Mouse (Mus musculus) stomach, embryonic 14.5 days (tissue): ENCODE data around the gene Adk. TPM values are rescaled to one million over a fixed set of nuclear protein-coding genes. Genes with fewer than 3 reads are reported as not detected.

Source experiments
- ATAC-seq: fragments of 200-750 bp; cut with Nextera tagmentation; 2 replicates; pipeline ENCODE4 v1.8.0; 2017; ENCODE audit warnings: low read depth, moderate TSS enrichment; ENCODE audit not compliant: insufficient number of reproducible peaks, insufficient read depth, low FRiP score
- H3K27ac ChIP-seq: fragments of 300-500 bp; sonication (generic); 2 replicates; pipeline ENCODE4 v1.5.1; 2014; ENCODE audit warnings: mild to moderate bottlenecking, low read length, moderate library complexity, mixed read lengths
- H3K27me3 ChIP-seq: fragments of 300-500 bp; sonication (generic); 2 replicates; pipeline ENCODE4 v1.6.1; 2014; ENCODE audit warnings: low read length, control low read depth, mixed read lengths; ENCODE audit not compliant: control insufficient read depth, insufficient read depth
- H3K36me3 ChIP-seq: fragments of 300-500 bp; sonication (generic); 2 replicates; pipeline ENCODE4 v1.6.1; 2014; ENCODE audit warnings: mild to moderate bottlenecking, control low read depth, low read length, moderate library complexity, mixed read lengths; ENCODE audit not compliant: control insufficient read depth, insufficient read depth
- H3K4me1 ChIP-seq: fragments of 300-500 bp; sonication (generic); 2 replicates; pipeline ENCODE4 v1.6.1; 2014; ENCODE audit warnings: low read length, control low read depth, mixed read lengths; ENCODE audit not compliant: control insufficient read depth, insufficient read depth
- H3K4me2 ChIP-seq: fragments of 300-500 bp; sonication (generic); replicated peaks from 2 replicates; pipeline ENCODE4 v1.6.1; 2014; ENCODE audit warnings: low read depth, low read length, control low read depth
- H3K4me3 ChIP-seq: fragments of 300-500 bp; sonication (generic); 2 replicates; pipeline ENCODE4 v1.5.1; 2014; ENCODE audit warnings: low read depth, low read length, control low read depth
- H3K9ac ChIP-seq: fragments of 300-500 bp; sonication (generic); replicated peaks from 2 replicates; pipeline ENCODE4 v1.6.1; 2014; ENCODE audit warnings: low read depth, mild to moderate bottlenecking, control low read depth, low read length, moderate library complexity, mixed read lengths
- H3K9me3 ChIP-seq: fragments of 300-500 bp; sonication (generic); 2 replicates; pipeline ENCODE4 v1.6.1; 2016; ENCODE audit warnings: low read depth, low read length, control low read depth; ENCODE audit not compliant: control insufficient read depth
- whole genome bisulfite sequencing: fragments of 180-500 bp; shearing (Covaris S2); extraction: QIAGEN DNeasy Blood & Tissue Kit; methylation state at CpG from one replicate; pipeline ENCODE4 v1.1.7; 2014; 5-methylcytosine and 5-hydroxymethylcytosine counted together
- polyA plus RNA-seq: library from polyadenylated mRNA; unstranded; fragments of >200 nt; fragmentation: Nextera tagmentation; extraction: Ambion mirVana; gene quantifications from 2 replicates; pipeline ENCODE4 v1.2.1, GENCODE M21; 2014

The Adk gene
- polyA plus RNA-seq, 1 experiment from 2014 or later: 139 TPM

GRCm38 (mm10) chr14:21439785-21440184, 387.4 kb downstream of the Adk start:
- H3K4me3 ChIP-seq: no peak overlapping the region
- no peak overlapping the region for H3K4me2 ChIP-seq
- no peaks in the 10 kb centered on the region for H3K9me3 ChIP-seq
- no peak overlapping the region for H3K9ac ChIP-seq
- H3K36me3 ChIP-seq: no peaks in the 10 kb centered on the region
- ATAC-seq: no peak; the same call in 1 of the 2 replicates
- H3K4me1 ChIP-seq: peaks cover 14% of the 10 kb centered on the region; the same call in 1 of the 2 replicates
- H3K27ac ChIP-seq: no peak overlapping the region
- no peaks in the 10 kb centered on the region for H3K27me3 ChIP-seq
- WGBS: 24% methylated on average over 4 of the region's 4 CpGs

- Histone ChIP-seq H3K9ac (no peak overlapping the region), H3K9me3 (no peaks in the 10 kb centered on the region), H3K27me3 (no peaks in the 10 kb centered on the region), H3K27ac (no peak overlapping the region), H3K4me3 (no peak overlapping the region), H3K4me2 (no peak overlapping the region), H3K4me1 (peaks cover 12% of the 10 kb centered on the region; the same call in 1 of the 2 replicates), H3K36me3 (no peaks in the 10 kb centered on the region)
- WGBS: 92% methylated on average over 2 of the region's 2 CpGs
- ATAC-seq: no peak
Observed at GRCm38 (mm10) chr14:21440526-21440925, 388.2 kb downstream of the Adk start.

GRCm38 (mm10) chr14:21441772-21442533, 389.6 kb downstream of the Adk start:
- Histone ChIP-seq H3K36me3 (no peaks in the 10 kb centered on the region), H3K4me2 (no peak overlapping the region), H3K4me3 (no peak overlapping the region), H3K4me1 (peaks cover 12% of the 10 kb centered on the region; the same call in 1 of the 2 replicates), H3K9ac (no peak overlapping the region), H3K27me3 (no peaks in the 10 kb centered on the region), H3K9me3 (no peaks in the 10 kb centered on the region), H3K27ac (no peak overlapping the region)
- WGBS: 36% methylated on average over 10 of the region's 10 CpGs
- ATAC-seq: no peak

GRCm38 (mm10) chr14:21452581-21452980, 400.2 kb downstream of the Adk start:
- Histone ChIP-seq H3K9ac (no peak overlapping the region), H3K36me3 (no peaks in the 10 kb centered on the region), H3K4me1 (no peaks in the 10 kb centered on the region), H3K27ac (no peak overlapping the region), H3K9me3 (no peaks in the 10 kb centered on the region), H3K4me3 (no peak overlapping the region), H3K27me3 (no peaks in the 10 kb centered on the region), H3K4me2 (no peak overlapping the region)
- 70% methylated on average over 4 of the region's 4 CpGs for WGBS
- ATAC-seq: no peak

- H3K27ac ChIP-seq: no peak overlapping the region
- H3K4me2 ChIP-seq: no peak overlapping the region
- H3K27me3 ChIP-seq: no peaks in the 10 kb centered on the region
- no peak overlapping the region for H3K9ac ChIP-seq
- ATAC-seq: no peak
- no peaks in the 10 kb centered on the region for H3K4me1 ChIP-seq
- no peak overlapping the region for H3K4me3 ChIP-seq
- H3K36me3 ChIP-seq: no peaks in the 10 kb centered on the region
- H3K9me3 ChIP-seq: no peaks in the 10 kb centered on the region
- 69% methylated on average over 2 of the region's 2 CpGs for WGBS
Observed at GRCm38 (mm10) chr14:21453896-21454295, 401.5 kb downstream of the Adk start.

GRCm38 (mm10) chr14:21455654-21456350, 403.4 kb downstream of the Adk start:
- ATAC-seq: no peak
- WGBS: 90% methylated on average over 7 of the region's 7 CpGs

GRCm38 (mm10) chr14:21456526-21456925, 404.2 kb downstream of the Adk start:
- Histone ChIP-seq H3K36me3 (no peaks in the 10 kb centered on the region), H3K27me3 (no peaks in the 10 kb centered on the region), H3K27ac (no peak overlapping the region), H3K9ac (no peak overlapping the region), H3K9me3 (no peaks in the 10 kb centered on the region), H3K4me1 (no peaks in the 10 kb centered on the region), H3K4me3 (no peak overlapping the region), H3K4me2 (no peak overlapping the region)
- ATAC-seq: no peak

More at GRCm38 (mm10) chr14:21455654-21456350, 403.4 kb downstream of the Adk start:
- no peak overlapping the region for H3K4me2 ChIP-seq
- no peak overlapping the region for H3K9ac ChIP-seq
- H3K4me1 ChIP-seq: no peaks in the 10 kb centered on the region
- no peak overlapping the region for H3K27ac ChIP-seq
- no peaks in the 10 kb centered on the region for H3K27me3 ChIP-seq
- H3K9me3 ChIP-seq: no peaks in the 10 kb centered on the region
- H3K36me3 ChIP-seq: no peaks in the 10 kb centered on the region
- H3K4me3 ChIP-seq: no peak overlapping the region

GRCm38 (mm10) chr14:21457876-21458275, 405.5 kb downstream of the Adk start:
- no peaks in the 10 kb centered on the region for H3K4me1 ChIP-seq
- H3K9me3 ChIP-seq: no peaks in the 10 kb centered on the region
- no peaks in the 10 kb centered on the region for H3K36me3 ChIP-seq
- H3K27me3 ChIP-seq: no peaks in the 10 kb centered on the region
- H3K9ac ChIP-seq: no peak overlapping the region
- no peak for ATAC-seq
- H3K27ac ChIP-seq: no peak overlapping the region
- H3K4me2 ChIP-seq: no peak overlapping the region
- 77% methylated on average over 5 of the region's 5 CpGs for WGBS
- no peak overlapping the region for H3K4me3 ChIP-seq
